Mouse (Mus musculus) C2C12 (cell line): Measurements from ENCODE around the gene Fam172a. TPM values are rescaled to one million over a fixed set of nuclear protein-coding genes. Genes with fewer than 3 reads are reported as not detected.

Experiments
- H3K27me3 ChIP-seq: one replicate; pipeline ENCODE4 v1.6.1; 2011; ENCODE audit not compliant: control insufficient read depth, insufficient read depth, insufficient read length
- H3K36me3 ChIP-seq: one replicate; pipeline ENCODE4 v1.6.1; 2011; ENCODE audit not compliant: control insufficient read depth, insufficient read depth
- H3K4me3 ChIP-seq: one replicate; pipeline ENCODE4 v1.5.1; 2011; ENCODE audit warnings: mild to moderate bottlenecking, control low read depth; ENCODE audit not compliant: poor library complexity, insufficient read depth, severe bottlenecking
- H3K79me2 ChIP-seq: one replicate; pipeline ENCODE4 v1.6.1; 2011; ENCODE audit not compliant: control insufficient read depth, insufficient read depth
- H3K79me3 ChIP-seq: one replicate; pipeline ENCODE4 v1.6.1; 2011; ENCODE audit warnings: low read depth, control low read depth
- H3ac ChIP-seq: one replicate; pipeline ENCODE3; 2011; ENCODE audit warnings: low read depth; ENCODE audit not compliant: control insufficient read depth, insufficient read length
- CEBPB ChIP-seq: IDR thresholded peaks from one replicate; pipeline ENCODE4 v1.6.1; 2011; ENCODE audit warnings: low read depth, mild to moderate bottlenecking, control low read depth, moderate library complexity
- CTCF ChIP-seq: IDR thresholded peaks from one replicate; pipeline ENCODE4 v1.5.1; 2011; ENCODE audit not compliant: control insufficient read depth, insufficient read depth, insufficient read length
- FOSL1 ChIP-seq: IDR thresholded peaks from one replicate; pipeline ENCODE4 v1.8.0; 2011; ENCODE audit warnings: mild to moderate bottlenecking, low read length; ENCODE audit not compliant: poor library complexity, insufficient read depth, severe bottlenecking
- MAX ChIP-seq: IDR thresholded peaks from one replicate; pipeline ENCODE4 v1.6.1; 2011; ENCODE audit warnings: mild to moderate bottlenecking, control low read depth
- MYOD1 ChIP-seq: IDR thresholded peaks from one replicate; pipeline ENCODE4 v1.6.1; 2011; ENCODE audit warnings: low read depth; ENCODE audit not compliant: control insufficient read depth, insufficient read length
- MYOG ChIP-seq: IDR thresholded peaks from one replicate; pipeline ENCODE4 v1.6.1; 2011; ENCODE audit not compliant: control insufficient read depth, insufficient read length; ENCODE audit errors: extremely low read depth
- USF1 ChIP-seq: IDR thresholded peaks from one replicate; pipeline ENCODE4 v1.6.1; 2011; ENCODE audit warnings: low read depth, mild to moderate bottlenecking, control low read depth, moderate library complexity
- polyA plus RNA-seq: library from polyadenylated mRNA; unstranded; fragments of >200 nt; fragmentation: generic; extraction: Trizol; gene quantifications from one replicate; pipeline ENCODE4 v1.2.1, GENCODE M21; 2012; ENCODE audit warnings: missing spikeins

The Fam172a gene
- polyA plus RNA-seq, 1 experiment, result 4.9 TPM

GRCm38 (mm10) chr13:78193211-78193610 lies 491.4 kb downstream of the Fam172a start:
- peaks cover 16% of the 10 kb centered on the region for H3K36me3 ChIP-seq
- peaks cover 5% of the 10 kb centered on the region for H3K79me3 ChIP-seq
- H3K79me2 ChIP-seq, result peaks cover 12% of the 10 kb centered on the region
- no peak overlapping the region for H3K4me3 ChIP-seq
- TF ChIP-seq MYOD1 (no peak), MAX (no peak)
- H3K27me3 ChIP-seq, result no peaks in the 10 kb centered on the region
- no peak overlapping the region for H3ac ChIP-seq

DNA sequence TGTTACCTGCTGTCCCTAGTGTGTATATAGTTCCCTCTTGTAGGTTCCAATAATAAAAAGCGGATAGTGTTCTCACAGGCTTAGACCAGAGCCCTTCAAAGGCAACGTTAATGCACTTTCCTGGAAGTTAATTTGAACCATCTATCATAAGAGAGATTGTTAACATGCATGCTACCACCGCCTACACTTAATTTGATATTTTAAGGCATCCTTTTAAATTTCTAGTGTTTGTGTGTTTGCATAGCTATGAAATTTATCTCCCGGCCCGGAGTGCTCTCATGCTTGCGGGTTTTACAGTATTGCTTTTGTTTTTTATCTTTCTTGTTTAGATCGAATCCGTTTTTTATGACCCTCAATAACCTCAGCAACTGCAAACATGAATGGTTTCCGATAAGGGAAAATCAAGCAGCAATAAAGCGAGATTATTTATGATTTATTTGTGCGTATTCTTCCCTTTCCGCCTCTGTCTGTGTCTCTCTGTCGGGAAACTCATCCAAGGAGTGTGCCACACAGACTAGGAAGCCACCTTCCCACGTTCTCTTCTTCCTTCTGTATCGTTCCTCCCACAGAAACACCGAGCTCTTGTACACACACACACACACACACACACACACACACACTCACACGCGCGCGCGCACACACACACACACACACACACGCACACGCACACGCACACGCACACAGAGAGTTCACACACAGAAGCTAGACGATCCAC lies 492.5 kb downstream of the Fam172a start:
- Histone ChIP-seq H3K36me3 (peaks cover 16% of the 10 kb centered on the region), H3K79me2 (peaks cover 14% of the 10 kb centered on the region), H3K79me3 (peaks cover 5% of the 10 kb centered on the region), H3K4me3 (no peak overlapping the region), H3ac (no peak overlapping the region), H3K27me3 (no peaks in the 10 kb centered on the region)
- TF ChIP-seq CEBPB (no peak), MAX (no peak), MYOD1 (no peak), USF1 (no peak), FOSL1 (no peak), CTCF (no peak), MYOG (no peak)

- Histone ChIP-seq H3K79me2 (peaks cover 14% of the 10 kb centered on the region), H3K4me3 (no peak overlapping the region), H3K27me3 (no peaks in the 10 kb centered on the region), H3K36me3 (peaks cover 8% of the 10 kb centered on the region), H3K79me3 (peaks cover 5% of the 10 kb centered on the region), H3ac (no peak overlapping the region)
- TF ChIP-seq CTCF (no peak), MAX (no peak)
These were observed 493.2 kb downstream of the Fam172a start for GRCm38 (mm10) chr13:78194850-78195600.

- no peak overlapping the region for H3K4me3 ChIP-seq
- TF ChIP-seq MYOG (no peak), MYOD1 (no peak), MAX (no peak), CTCF (no peak), USF1 (no peak), CEBPB (no peak), FOSL1 (no peak)
- H3K79me3 ChIP-seq, result peaks cover 5% of the 10 kb centered on the region
- H3ac ChIP-seq, result no peak overlapping the region
- peaks cover 7% of the 10 kb centered on the region for H3K36me3 ChIP-seq
- H3K27me3 ChIP-seq, result no peaks in the 10 kb centered on the region
- H3K79me2 ChIP-seq, result peaks cover 14% of the 10 kb centered on the region
These were observed 493.8 kb downstream of the Fam172a start for GRCm38 (mm10) chr13:78195601-78196115.

DNA sequence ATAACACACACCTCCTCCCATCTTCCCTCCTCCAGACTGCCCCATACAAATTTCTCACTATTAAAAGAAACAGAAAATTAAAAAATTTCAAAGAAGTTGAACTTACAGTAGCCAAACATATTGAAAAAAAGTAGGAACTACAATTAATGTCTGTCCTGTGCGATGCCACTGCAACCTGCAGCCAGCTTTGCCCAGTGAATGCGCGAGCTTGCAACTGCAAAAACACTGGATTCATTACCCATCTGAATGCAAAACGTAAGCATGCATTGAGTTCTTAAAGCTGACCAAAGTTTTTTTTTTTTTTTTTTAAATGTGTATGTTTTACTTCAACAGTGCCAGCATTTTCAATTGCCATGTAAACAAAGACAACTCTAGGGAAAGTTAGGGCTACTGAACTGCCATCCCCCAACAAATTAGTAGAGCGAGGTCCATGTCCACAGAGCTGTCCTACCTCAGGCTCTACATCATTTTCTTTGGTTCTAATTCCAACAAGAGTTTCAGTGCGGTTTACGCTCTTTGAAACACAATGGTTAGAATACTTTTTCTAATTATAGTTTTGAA lies 494.5 kb downstream of the Fam172a start:
- H3K79me2 ChIP-seq, result peaks cover 14% of the 10 kb centered on the region
- TF ChIP-seq FOSL1, result no peak
- no peak for TF ChIP-seq CTCF
- TF ChIP-seq MYOG, result no peak
- TF ChIP-seq MYOD1, result no peak
- TF ChIP-seq CEBPB, result no peak
- no peak for TF ChIP-seq MAX
- no peak for TF ChIP-seq USF1
- H3K79me3 ChIP-seq, result peaks cover 5% of the 10 kb centered on the region
- no peak overlapping the region for H3K4me3 ChIP-seq
- no peaks in the 10 kb centered on the region for H3K27me3 ChIP-seq
- no peak overlapping the region for H3ac ChIP-seq
- peaks cover 7% of the 10 kb centered on the region for H3K36me3 ChIP-seq

- TF ChIP-seq FOSL1 (no peak), MAX (no peak), MYOD1 (no peak), CEBPB (no peak), MYOG (no peak)
- peaks cover 14% of the 10 kb centered on the region for H3K79me2 ChIP-seq
- peak overlapping the region; percentile 94 for H3ac ChIP-seq
- H3K4me3 ChIP-seq, result peak overlapping the region; percentile 51
- H3K27me3 ChIP-seq, result no peaks in the 10 kb centered on the region
- H3K36me3 ChIP-seq, result peaks cover 7% of the 10 kb centered on the region
- peaks cover 5% of the 10 kb centered on the region for H3K79me3 ChIP-seq
These were observed 495.5 kb downstream of the Fam172a start for GRCm38 (mm10) chr13:78197286-78197818.
